Mouse (Mus musculus) cerebellum, adult 2 months (tissue): ENCODE measurements around the gene Cacna1i.

Source experiments
- CTCF ChIP-seq: fragments of 200-500 bp; IDR thresholded peaks from 2 replicates; pipeline ENCODE4 v1.5.1; 2011; ENCODE audit warnings: low read depth, mild to moderate bottlenecking, control low read depth, low read length, moderate library complexity, borderline replicate concordance; ENCODE audit not compliant: insufficient read depth
- POLR2A ChIP-seq: fragments of 200-500 bp; IDR thresholded peaks from 2 replicates; pipeline ENCODE4 v1.6.1; 2011; ENCODE audit warnings: low read length, control low read depth, borderline replicate concordance; ENCODE audit not compliant: insufficient read depth

GRCm38 (mm10) chr15:80260677-80261076, 26.4 kb upstream of the Cacna1i start:
- no peak for TF ChIP-seq POLR2A
- peak; percentile 99 for TF ChIP-seq CTCF
